Mouse (Mus musculus) thymus, adult 2 months (tissue): ENCODE results near the gene 4930455H04Rik. TPM values are rescaled to one million over a fixed set of nuclear protein-coding genes. Genes with fewer than 3 reads are reported as not detected.

ENCODE experiments used
- DNase-seq: peaks from one replicate; pipeline ENCODE4 v3.0.0; 2021
- H3K27ac ChIP-seq: fragments of 200-500 bp; 2 replicates; pipeline ENCODE4 v1.5.1; 2012; ENCODE audit warnings: low read length, control low read depth; ENCODE audit not compliant: control insufficient read depth, insufficient read depth
- H3K27me3 ChIP-seq: fragments of 200-500 bp; 2 replicates; pipeline ENCODE4 v1.6.1; 2012; ENCODE audit warnings: mild to moderate bottlenecking, low read length, moderate library complexity, mixed read lengths; ENCODE audit not compliant: control insufficient read depth, insufficient read depth
- H3K36me3 ChIP-seq: fragments of 200-500 bp; 2 replicates; pipeline ENCODE4 v1.6.1; 2012; ENCODE audit warnings: mild to moderate bottlenecking, low read length, moderate library complexity; ENCODE audit not compliant: control insufficient read depth, insufficient read depth
- H3K4me1 ChIP-seq: fragments of 200-500 bp; replicated peaks from 2 replicates; pipeline ENCODE4 v1.6.1; 2012; ENCODE audit warnings: low read length; ENCODE audit not compliant: control insufficient read depth, insufficient read depth
- H3K4me3 ChIP-seq: fragments of 200-500 bp; 2 replicates; pipeline ENCODE4 v1.5.1; 2012; ENCODE audit warnings: mild to moderate bottlenecking, low read length, control low read depth, moderate library complexity; ENCODE audit not compliant: control insufficient read depth, insufficient read depth
- CTCF ChIP-seq: fragments of 200-500 bp; IDR thresholded peaks from 2 replicates; pipeline ENCODE4 v1.5.1; 2012; ENCODE audit warnings: mild to moderate bottlenecking, control low read depth, low read length, moderate library complexity, borderline replicate concordance; ENCODE audit not compliant: control insufficient read depth, poor library complexity, insufficient read depth; ENCODE audit errors: extremely low read depth
- POLR2A ChIP-seq: fragments of 200-500 bp; IDR thresholded peaks from 2 replicates; pipeline ENCODE4 v1.6.1; 2012; ENCODE audit warnings: mild to moderate bottlenecking, low read length, control low read depth, moderate library complexity; ENCODE audit not compliant: control insufficient read depth, poor library complexity, insufficient read depth; ENCODE audit errors: extremely low read depth
- whole genome bisulfite sequencing: fragments of 180-500 bp; shearing (Covaris S2); methylation state at CpG from one replicate; pipeline ENCODE4 v1.1.7; 2018; 5-methylcytosine and 5-hydroxymethylcytosine counted together
- polyA plus RNA-seq: library from polyadenylated mRNA; depleted of rRNA; stranded (reverse); fragments of >200 nt; gene quantifications from 2 replicates; pipeline ENCODE4 v1.2.3, GENCODE M21; 2012

Gene 4930455H04Rik
- polyA plus RNA-seq, 1 experiment, result not detected

- Histone ChIP-seq H3K4me1 (no peaks in the 10 kb centered on the region), H3K4me3 (no peak overlapping the region), H3K27ac (no peak overlapping the region), H3K27me3 (no peaks in the 10 kb centered on the region), H3K36me3 (no peaks in the 10 kb centered on the region)
- whole genome bisulfite sequencing, result 87% methylated on average over 10 of the region's 10 CpGs
- no peak for DNase-seq
- no peak for TF ChIP-seq CTCF
- TF ChIP-seq POLR2A, result no peak
These were observed 27.1 kb upstream of the 4930455H04Rik start for GRCm38 (mm10) chr3:116940804-116941558.

- no peak for DNase-seq
- Histone ChIP-seq H3K4me1 (no peaks in the 10 kb centered on the region), H3K4me3 (no peak overlapping the region), H3K27ac (no peak overlapping the region), H3K36me3 (no peaks in the 10 kb centered on the region), H3K27me3 (no peaks in the 10 kb centered on the region)
- TF ChIP-seq CTCF (no peak), POLR2A (no peak)
- WGBS, result 88% methylated on average over 1 of the region's 1 CpGs
These were observed 26.4 kb upstream of the 4930455H04Rik start for GRCm38 (mm10) chr3:116941559-116942117.

GRCm38 (mm10) chr3:116942751-116943150, 25.3 kb upstream of the 4930455H04Rik start:
- 93% methylated on average over 6 of the region's 6 CpGs for WGBS
- Histone ChIP-seq H3K27me3 (no peaks in the 10 kb centered on the region), H3K36me3 (no peaks in the 10 kb centered on the region), H3K27ac (no peak overlapping the region), H3K4me3 (no peak overlapping the region), H3K4me1 (no peaks in the 10 kb centered on the region)
- TF ChIP-seq CTCF, result no peak
- DNase-seq, result no peak

GRCm38 (mm10) chr3:116943422-116943821, 24.6 kb upstream of the 4930455H04Rik start:
- H3K4me1 ChIP-seq, result no peaks in the 10 kb centered on the region
- no peaks in the 10 kb centered on the region for H3K36me3 ChIP-seq
- 91% methylated on average over 4 of the region's 4 CpGs for WGBS
- DNase-seq, result no peak
- H3K4me3 ChIP-seq, result no peak overlapping the region
- H3K27ac ChIP-seq, result no peak overlapping the region
- H3K27me3 ChIP-seq, result no peaks in the 10 kb centered on the region
- no peak for TF ChIP-seq POLR2A
- no peak for TF ChIP-seq CTCF

- no peak overlapping the region for H3K27ac ChIP-seq
- H3K4me3 ChIP-seq, result no peak overlapping the region
- no peaks in the 10 kb centered on the region for H3K27me3 ChIP-seq
- H3K4me1 ChIP-seq, result no peaks in the 10 kb centered on the region
- H3K36me3 ChIP-seq, result no peaks in the 10 kb centered on the region
- TF ChIP-seq POLR2A, result no peak
- no peak for TF ChIP-seq CTCF
- no peak for DNase-seq
- 81% methylated on average over 4 of the region's 4 CpGs for WGBS
These were observed 21.6 kb upstream of the 4930455H04Rik start for GRCm38 (mm10) chr3:116946476-116946875.

- TF ChIP-seq CTCF (no peak), POLR2A (no peak)
- H3K27me3 ChIP-seq, result no peaks in the 10 kb centered on the region
- H3K4me1 ChIP-seq, result no peaks in the 10 kb centered on the region
- H3K36me3 ChIP-seq, result no peaks in the 10 kb centered on the region
- no peak overlapping the region for H3K4me3 ChIP-seq
- no peak overlapping the region for H3K27ac ChIP-seq
- no peak for DNase-seq
- WGBS, result 91% methylated on average over 6 of the region's 6 CpGs
These were observed 17.4 kb upstream of the 4930455H04Rik start for GRCm38 (mm10) chr3:116950665-116951115.

GRCm38 (mm10) chr3:116951489-116951888, 16.6 kb upstream of the 4930455H04Rik start:
- H3K4me1 ChIP-seq, result no peaks in the 10 kb centered on the region
- 97% methylated on average over 3 of the region's 3 CpGs for WGBS
- H3K27ac ChIP-seq, result no peak overlapping the region
- no peaks in the 10 kb centered on the region for H3K27me3 ChIP-seq
- TF ChIP-seq POLR2A, result no peak
- DNase-seq, result no peak
- H3K36me3 ChIP-seq, result no peaks in the 10 kb centered on the region
- H3K4me3 ChIP-seq, result no peak overlapping the region
